18 mouse cellular contexts compared by ENCODE assay signal in the genomic region with DNA sequence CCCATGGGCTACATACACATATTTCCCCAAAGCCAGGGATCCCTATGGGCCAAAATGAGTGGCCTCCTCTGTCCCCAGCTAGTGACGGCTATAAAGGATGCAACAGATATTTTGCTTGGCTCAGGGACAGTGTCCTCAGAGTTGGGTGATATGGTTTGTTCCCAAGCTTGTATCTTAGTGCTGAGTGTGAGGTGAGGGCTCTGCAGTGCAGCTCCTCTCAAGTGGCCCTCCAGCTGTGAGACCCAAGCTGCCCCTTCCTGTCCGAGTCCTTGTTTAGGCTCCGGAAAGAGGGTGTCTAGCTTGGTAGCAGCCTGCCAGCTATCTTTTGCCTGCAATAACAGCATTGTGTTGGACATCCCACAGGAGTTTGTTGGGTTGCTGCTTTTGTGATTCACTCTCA.
DNase-seq lines count a peak whose midpoint lies in the region; ATAC-seq and TF ChIP-seq lines count a peak whose summit lies in the region.
"Had no signal": no experiment of that assay in that cellular context is flagged by ENCODE, and none has a peak within 500 bp of the region (broad histone marks: within the 10 kb centered on the region; RNA-seq: fewer than 3 reads in every experiment).

No protein-coding gene starts in this region.

- DNase-seq in gastrocnemius, adult 2 months, result no peak
- no peak for DNase-seq in gastrocnemius, adult 18-20 months (ENCODE audit: low spot score)
- DNase-seq in Muller cell, postnatal 12 days (ENCODE audit: inconsistent ontology term), result peak; percentile 41
- DNase-seq in limb, embryonic 10.5 days (ENCODE audit: low spot score), result no peak
- no peak for DNase-seq in embryo, embryonic 10 days (ENCODE audit: low spot score)
- DNase-seq in cerebellum, adult 11-12 months, result no peak
- DNase-seq: adrenal gland, adult 8-10 months; cerebellum, adult 11 months; cerebellum, postnatal 25 days; kidney, postnatal 10 days; layer of hippocampus, adult 9-11 months; thymus, postnatal 36 days had no signal

- H3K27me3 ChIP-seq in heart, embryonic 13.5 days (replicated peaks), result no peaks in the 10 kb centered on the region
- H3K27me3 ChIP-seq in limb, embryonic 10.5 days (ENCODE audit: low read depth, poor library complexity, severe bottlenecking), result no peaks in the 10 kb centered on the region
- H3K27me3 ChIP-seq in kidney, embryonic 14.5 days (ENCODE audit: control insufficient read depth, insufficient read depth, low read length), result no peaks in the 10 kb centered on the region
- H3K27me3 ChIP-seq: forebrain, embryonic 15.5 days; hindbrain, embryonic 15.5 days had no signal

- H3K9me3 ChIP-seq in heart, embryonic 13.5 days, result no peaks in the 10 kb centered on the region
- no peaks in the 10 kb centered on the region for H3K9me3 ChIP-seq in limb, embryonic 10.5 days (replicated peaks)
- no peaks in the 10 kb centered on the region for H3K9me3 ChIP-seq in kidney, embryonic 14.5 days (ENCODE audit: control insufficient read depth, low read length)
- H3K9me3 ChIP-seq: embryonic facial prominence, embryonic 10.5 days; forebrain, embryonic 15.5 days; hindbrain, embryonic 15.5 days had no signal

- H3K4me1 ChIP-seq in heart, embryonic 13.5 days, result peaks cover 86% of the 10 kb centered on the region
- H3K4me1 ChIP-seq in limb, embryonic 10.5 days, result peaks cover 9% of the 10 kb centered on the region; the same call in 1 of the 2 replicates
- peaks cover 27% of the 10 kb centered on the region for H3K4me1 ChIP-seq in kidney, embryonic 14.5 days (ENCODE audit: control insufficient read depth, insufficient read depth, low read length)

- no peak overlapping the region for H3K4me3 ChIP-seq in gastrocnemius, adult 2 months
- no peak overlapping the region for H3K4me3 ChIP-seq in heart, embryonic 13.5 days
- no peak overlapping the region for H3K4me3 ChIP-seq in limb, embryonic 10.5 days
- no peak overlapping the region for H3K4me3 ChIP-seq in kidney, embryonic 14.5 days (ENCODE audit: low read length)
- H3K4me3 ChIP-seq: embryonic facial prominence, embryonic 10.5 days; forebrain, embryonic 15.5 days; hindbrain, embryonic 15.5 days had no signal

- no peak for TF ChIP-seq CTCF in gastrocnemius, adult 2 months (IDR thresholded peaks at IDR 0.05)

- no peak overlapping the region for H3K4me2 ChIP-seq in heart, embryonic 13.5 days
- H3K4me2 ChIP-seq in kidney, embryonic 14.5 days (replicated peaks; ENCODE audit: low read depth, low read length), result no peak overlapping the region
- H3K4me2 ChIP-seq: forebrain, embryonic 15.5 days; hindbrain, embryonic 15.5 days had no signal

- no peak overlapping the region for H3K9ac ChIP-seq in heart, embryonic 13.5 days
- no peak overlapping the region for H3K9ac ChIP-seq in kidney, embryonic 14.5 days (ENCODE audit: low read depth, low read length)
- H3K9ac ChIP-seq: forebrain, embryonic 15.5 days; hindbrain, embryonic 15.5 days had no signal

- 0 out of 2 replicates have a peak, but pooled peaks have one; percentile 53 for ATAC-seq in heart, embryonic 13.5 days (ENCODE audit: extremely low read depth, insufficient number of reproducible peaks, low FRiP score, low TSS enrichment)
- no peak for ATAC-seq in kidney, embryonic 14.5 days (ENCODE audit: low FRiP score, low TSS enrichment)
- ATAC-seq: forebrain, embryonic 15.5 days; intestine, postnatal 0 days had no signal

- peak overlapping the region; percentile 72 for H3K27ac ChIP-seq in gastrocnemius, adult 2 months
- H3K27ac ChIP-seq in heart, embryonic 13.5 days (replicated peaks), result peak overlapping the region; percentile 74
- H3K27ac ChIP-seq in limb, embryonic 10.5 days, result 0 out of 2 replicates have a peak overlapping the region, but pooled peaks have one; percentile 42
- H3K27ac ChIP-seq in kidney, embryonic 14.5 days (ENCODE audit: low read depth, low read length), result no peak overlapping the region
- H3K27ac ChIP-seq: forebrain, embryonic 15.5 days; hindbrain, embryonic 15.5 days had no signal

- H3K36me3 ChIP-seq in heart, embryonic 13.5 days, result no peaks in the 10 kb centered on the region
- no peaks in the 10 kb centered on the region for H3K36me3 ChIP-seq in limb, embryonic 10.5 days
- no peaks in the 10 kb centered on the region for H3K36me3 ChIP-seq in kidney, embryonic 14.5 days (ENCODE audit: control insufficient read depth, insufficient read depth, low read length)
- H3K36me3 ChIP-seq: embryonic facial prominence, embryonic 10.5 days; forebrain, embryonic 15.5 days; hindbrain, embryonic 15.5 days had no signal

- WGBS in heart, embryonic 13.5 days, result 14% methylated on average over 3 of the region's 3 CpGs
- 81% methylated on average over 3 of the region's 3 CpGs for WGBS in limb, embryonic 10.5 days
- 67% methylated on average over 3 of the region's 3 CpGs for WGBS in kidney, embryonic 14.5 days

- intact Hi-C loops in gastrocnemius, adult 2 months (cut with DNase I), result no loop called here
